8 mouse cellular contexts compared by ENCODE assay signal in the genomic region with DNA sequence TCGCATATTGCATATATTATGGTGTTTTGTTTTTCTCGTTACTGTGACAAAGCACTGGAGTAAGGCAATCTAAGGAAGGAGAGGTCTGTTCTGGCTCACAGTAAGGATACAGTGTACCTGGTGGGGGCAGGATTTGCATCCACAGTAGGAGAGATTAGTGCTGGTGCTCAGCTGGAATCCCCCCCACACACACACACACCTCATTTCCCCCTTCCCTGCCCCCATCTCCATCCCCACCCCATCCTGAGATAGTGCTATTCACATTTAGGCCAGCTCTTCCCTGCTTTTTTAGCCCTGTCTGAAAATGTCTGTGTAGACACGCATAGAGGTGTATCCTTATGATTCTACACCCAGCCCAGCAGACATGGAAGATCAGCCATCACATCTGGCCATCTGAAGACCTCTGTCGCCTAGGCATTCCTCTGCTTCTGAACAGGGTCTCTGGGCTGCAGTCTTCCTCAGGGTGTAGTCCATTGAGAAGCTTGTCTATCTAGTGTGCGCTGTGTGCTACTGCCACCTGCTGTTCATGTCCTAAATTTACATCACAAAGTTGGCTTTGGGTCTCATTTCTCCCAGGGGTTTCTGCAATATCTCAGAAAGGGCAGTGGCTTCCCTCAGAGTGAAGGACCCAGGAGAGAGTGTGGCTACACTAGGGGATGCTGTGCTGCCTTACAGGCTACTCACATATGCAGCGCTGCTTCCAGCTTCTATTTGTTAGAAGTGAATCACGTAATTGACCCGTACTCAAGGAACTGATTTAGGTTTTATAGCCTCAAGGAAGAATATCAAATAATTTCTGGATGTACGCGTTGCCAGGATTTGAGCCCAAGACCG. TPM values are rescaled to one million over a fixed set of nuclear protein-coding genes. Genes with fewer than 3 reads are reported as not detected.
A peak's percentile ranks its signal among the peaks of the same experiment; 100 is the strongest.
DNase-seq lines count a peak whose midpoint lies in the region; ATAC-seq and TF ChIP-seq lines count a peak whose summit lies in the region.

No protein-coding gene starts in this region.

- POLR2A ChIA-PET in Patski (lab: Charles Lee) = interaction anchor here (0.6 to 1.1 kb wide), 6 partner anchors 15 to 172 kb away, joined by 3 to 7 read pairs (median 3); partner anchors contain the start of gene Slc16a1

- peak; percentile 45 for ATAC-seq in Patski
- peak; percentile 78 for ATAC-seq in kidney, embryonic 15.5 days (replicated peaks; ENCODE audit: low FRiP score)
- ATAC-seq in liver, embryonic 15.5 days (ENCODE audit: insufficient read depth) = peak; percentile 53
- peak; percentile 71; the same call in 1 of the 2 replicates for ATAC-seq in neural tube, embryonic 12.5 days (ENCODE audit: low FRiP score, low read depth)

- peak; percentile 95 for TF ChIP-seq CTCF in Patski (IDR thresholded peaks at IDR 0.05)

- DNase-seq in A20 (ENCODE audit: low read depth, low spot score) (peak; percentile 65), Patski (ENCODE audit: low read depth, low spot score) (no peak)
- DNase-seq in cerebellum, postnatal 4 days (ENCODE audit: low spot score in 2 of 2) = peak; percentile 37 to 64
- DNase-seq in heart, embryonic 10.5 days (ENCODE audit: low spot score) = peak; percentile 82
- DNase-seq in thymus, adult 18-20 months = peak; percentile 32 to 39

- H3K27me3 ChIP-seq in Patski = no peaks in the 10 kb centered on the region
- H3K27me3 ChIP-seq in heart, embryonic 10.5 days (ENCODE audit: insufficient read depth, poor library complexity, severe bottlenecking) = no peaks in the 10 kb centered on the region
- H3K27me3 ChIP-seq in kidney, embryonic 15.5 days = no peaks in the 10 kb centered on the region
- H3K27me3 ChIP-seq in liver, embryonic 15.5 days = no peaks in the 10 kb centered on the region
- no peaks in the 10 kb centered on the region for H3K27me3 ChIP-seq in neural tube, embryonic 12.5 days (replicated peaks)

- H3K9ac ChIP-seq in kidney, embryonic 15.5 days = no peak overlapping the region
- H3K9ac ChIP-seq in liver, embryonic 15.5 days = no peak overlapping the region
- H3K9ac ChIP-seq in neural tube, embryonic 12.5 days = no peak overlapping the region

- no peaks in the 10 kb centered on the region for H3K4me1 ChIP-seq in heart, embryonic 10.5 days
- H3K4me1 ChIP-seq in kidney, embryonic 15.5 days = no peaks in the 10 kb centered on the region
- H3K4me1 ChIP-seq in liver, embryonic 15.5 days (replicated peaks) = 0 out of 2 replicates have a peak, but pooled peaks cover 4% of the 10 kb centered on the region
- H3K4me1 ChIP-seq in neural tube, embryonic 12.5 days = no peaks in the 10 kb centered on the region

- H3K4me3 ChIP-seq in heart, embryonic 10.5 days = no peak overlapping the region
- H3K4me3 ChIP-seq in kidney, embryonic 15.5 days (replicated peaks) = no peak overlapping the region
- H3K4me3 ChIP-seq in liver, embryonic 15.5 days (replicated peaks) = no peak overlapping the region
- no peak overlapping the region for H3K4me3 ChIP-seq in neural tube, embryonic 12.5 days

- H3K36me3 ChIP-seq in heart, embryonic 10.5 days = no peaks in the 10 kb centered on the region
- no peaks in the 10 kb centered on the region for H3K36me3 ChIP-seq in kidney, embryonic 15.5 days
- no peaks in the 10 kb centered on the region for H3K36me3 ChIP-seq in liver, embryonic 15.5 days (replicated peaks)
- no peaks in the 10 kb centered on the region for H3K36me3 ChIP-seq in neural tube, embryonic 12.5 days

- H3K4me2 ChIP-seq in kidney, embryonic 15.5 days = no peak overlapping the region
- H3K4me2 ChIP-seq in liver, embryonic 15.5 days = no peak overlapping the region
- H3K4me2 ChIP-seq in neural tube, embryonic 12.5 days (replicated peaks) = no peak overlapping the region

- 61% methylated on average over 11 of the region's 11 CpGs for WGBS in heart, embryonic 10.5 days
- 60% methylated on average over 11 of the region's 11 CpGs for WGBS in kidney, embryonic 15.5 days
- WGBS in liver, embryonic 15.5 days (ENCODE audit: insufficient replicate concordance) = 54% methylated on average over 11 of the region's 11 CpGs
- 63% methylated on average over 11 of the region's 11 CpGs for WGBS in neural tube, embryonic 12.5 days

- in situ Hi-C loops in Patski (cut with MboI; ENCODE audit: low pct_unique_long_range_greater_than_20kb) = loop anchor here (5.0 to 25.0 kb wide), 2 partner anchors 141 to 571 kb away; no protein-coding TSS in a partner anchor

- H3K27ac ChIP-seq in heart, embryonic 10.5 days = no peak overlapping the region
- no peak overlapping the region for H3K27ac ChIP-seq in kidney, embryonic 15.5 days
- H3K27ac ChIP-seq in liver, embryonic 15.5 days (replicated peaks) = no peak overlapping the region
- H3K27ac ChIP-seq in neural tube, embryonic 12.5 days = no peak overlapping the region

- H3K9me3 ChIP-seq in heart, embryonic 10.5 days = no peaks in the 10 kb centered on the region
- 0 out of 2 replicates have a peak, but pooled peaks cover 2% of the 10 kb centered on the region for H3K9me3 ChIP-seq in kidney, embryonic 15.5 days (replicated peaks)
- no peaks in the 10 kb centered on the region for H3K9me3 ChIP-seq in liver, embryonic 15.5 days (replicated peaks)
- no peaks in the 10 kb centered on the region for H3K9me3 ChIP-seq in neural tube, embryonic 12.5 days

- CTCF ChIA-PET in Patski (lab: Charles Lee) = interaction anchor here (0.7 to 8.9 kb wide), 21 partner anchors 9 to 235 kb away, joined by 3 to 80 read pairs (median 5); partner anchors contain the start of genes Lrig2 and Slc16a1

RNA-seq across cellular contexts. Expression of gene Slc16a1, which starts 44.4 kb away (rescaled TPM):
- 48.1 TPM for polyA plus RNA-seq in Patski (2021)
- polyA plus RNA-seq in heart, embryonic 10.5 days (2016; fragmentation: Nextera tagmentation; extraction: Ambion mirVana) = 76.5 and 91.2 TPM in 2 replicates
- 47.9 and 48.5 TPM in 2 replicates for polyA plus RNA-seq in kidney, embryonic 15.5 days (2015; fragmentation: Nextera tagmentation; extraction: Ambion mirVana)
- 86.3 and 95.2 TPM in 2 replicates for polyA plus RNA-seq in liver, embryonic 15.5 days (2015; fragmentation: Nextera tagmentation; extraction: Ambion mirVana)
- 17.9 and 21.3 TPM in 2 replicates for polyA plus RNA-seq in neural tube, embryonic 12.5 days (2016; fragmentation: Nextera tagmentation; extraction: Ambion mirVana)
